Mouse (Mus musculus): ENCODE results near the gene Ncdn. TPM values are rescaled to one million over a fixed set of nuclear protein-coding genes. Genes with fewer than 3 reads are reported as not detected.

Gene Ncdn
- 21.9 and 23.9 TPM in 2 replicates for polyA plus RNA-seq (2014; fragmentation: Nextera tagmentation; extraction: Ambion mirVana)

GRCm38 (mm10) chr4:126753268-126754230, at the start of gene Ncdn, which contains the start of gene AU040320:
Gene Ncdn (minus strand): TSS chr4:126753438.
Gene AU040320 (plus strand): TSS chr4:126753544.
- Histone ChIP-seq H3K9me3 (ENCODE audit: control insufficient read depth, low read depth, low read length) (no peaks in the 10 kb centered on the region), H3K4me3 (ENCODE audit: low read depth, low read length) (peak within 1 kb of the TSS; percentile 91), H3K27me3 (ENCODE audit: control insufficient read depth, insufficient read depth, low read length) (no peaks in the 10 kb centered on the region), H3K36me3 (ENCODE audit: control insufficient read depth, insufficient read depth, low read length) (peaks cover 13% of the 10 kb centered on the region), H3K4me2 (replicated peaks; ENCODE audit: low read depth, low read length) (peak within 1 kb of the TSS; percentile 99), H3K9ac (replicated peaks; ENCODE audit: low read depth, low read length) (peak within 1 kb of the TSS; percentile 59), H3K4me1 (ENCODE audit: control insufficient read depth, insufficient read depth, low read length) (peaks cover 26% of the 10 kb centered on the region), H3K27ac (ENCODE audit: low read length) (peak within 1 kb of the TSS; percentile 95)
- ATAC-seq (ENCODE audit: insufficient number of reproducible peaks, insufficient read depth, low FRiP score, low read depth), result peak; percentile 99
- WGBS, result under 1% methylated on average over 66 of the region's 71 CpGs

- Histone ChIP-seq H3K4me2 (replicated peaks; ENCODE audit: low read depth, low read length) (no peak overlapping the region), H3K9ac (replicated peaks; ENCODE audit: low read depth, low read length) (no peak overlapping the region), H3K9me3 (ENCODE audit: control insufficient read depth, low read depth, low read length) (no peaks in the 10 kb centered on the region), H3K36me3 (ENCODE audit: control insufficient read depth, insufficient read depth, low read length) (no peaks in the 10 kb centered on the region), H3K4me1 (ENCODE audit: control insufficient read depth, insufficient read depth, low read length) (no peaks in the 10 kb centered on the region), H3K27me3 (ENCODE audit: control insufficient read depth, insufficient read depth, low read length) (no peaks in the 10 kb centered on the region), H3K4me3 (ENCODE audit: low read depth, low read length) (no peak overlapping the region), H3K27ac (ENCODE audit: low read length) (no peak overlapping the region)
- no peak for ATAC-seq (ENCODE audit: insufficient number of reproducible peaks, insufficient read depth, low FRiP score, low read depth)
- 96% methylated on average over 8 of the region's 8 CpGs for WGBS
Observed at GRCm38 (mm10) chr4:126802174-126802573, 48.9 kb upstream of the Ncdn start.

GRCm38 (mm10) chr4:126792341-126793102, 39.3 kb upstream of the Ncdn start:
- H3K4me2 ChIP-seq (replicated peaks; ENCODE audit: low read depth, low read length), result no peak overlapping the region
- no peak overlapping the region for H3K27ac ChIP-seq (ENCODE audit: low read length)
- 92% methylated on average over 7 of the region's 7 CpGs for WGBS
- H3K9ac ChIP-seq (replicated peaks; ENCODE audit: low read depth, low read length), result no peak overlapping the region
- peaks cover 11% of the 10 kb centered on the region for H3K36me3 ChIP-seq (ENCODE audit: control insufficient read depth, insufficient read depth, low read length)
- ATAC-seq (ENCODE audit: insufficient number of reproducible peaks, insufficient read depth, low FRiP score, low read depth), result no peak
- H3K4me3 ChIP-seq (ENCODE audit: low read depth, low read length), result no peak overlapping the region
- H3K9me3 ChIP-seq (ENCODE audit: control insufficient read depth, low read depth, low read length), result peaks cover 2% of the 10 kb centered on the region; the same call in 1 of the 2 replicates
- no peaks in the 10 kb centered on the region for H3K4me1 ChIP-seq (ENCODE audit: control insufficient read depth, insufficient read depth, low read length)
- H3K27me3 ChIP-seq (ENCODE audit: control insufficient read depth, insufficient read depth, low read length), result no peaks in the 10 kb centered on the region

DNA sequence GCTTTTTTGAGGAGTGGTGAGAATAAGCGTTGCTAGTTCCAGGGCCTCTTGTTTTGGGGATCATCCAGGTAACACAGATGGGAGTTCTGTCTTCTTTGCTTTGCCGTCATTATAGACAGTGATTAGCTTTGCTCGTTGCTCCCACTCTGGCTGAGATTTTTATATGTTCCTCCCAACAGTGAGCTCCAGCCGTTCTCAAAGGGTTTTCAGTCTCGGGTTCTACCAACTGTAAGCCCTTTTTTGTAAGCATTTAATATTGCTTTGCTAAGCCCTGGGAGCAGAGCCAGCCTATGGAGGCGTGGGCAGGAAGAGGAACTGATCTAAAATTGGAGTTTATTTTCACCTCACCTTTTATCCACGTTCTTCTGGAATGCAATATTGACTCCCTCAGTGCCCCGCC, 29.8 kb upstream of the Ncdn start:
- no peak overlapping the region for H3K27ac ChIP-seq (ENCODE audit: low read length)
- H3K4me3 ChIP-seq (ENCODE audit: low read depth, low read length), result no peak overlapping the region
- 67% methylated on average over 8 of the region's 8 CpGs for WGBS
- H3K36me3 ChIP-seq (ENCODE audit: control insufficient read depth, insufficient read depth, low read length), result no peaks in the 10 kb centered on the region
- H3K9me3 ChIP-seq (ENCODE audit: control insufficient read depth, low read depth, low read length), result no peaks in the 10 kb centered on the region
- 0 out of 2 replicates have a peak, but pooled peaks cover 3% of the 10 kb centered on the region for H3K4me1 ChIP-seq (ENCODE audit: control insufficient read depth, insufficient read depth, low read length)
- no peak for ATAC-seq (ENCODE audit: insufficient number of reproducible peaks, insufficient read depth, low FRiP score, low read depth)
- no peak overlapping the region for H3K4me2 ChIP-seq (replicated peaks; ENCODE audit: low read depth, low read length)
- no peaks in the 10 kb centered on the region for H3K27me3 ChIP-seq (ENCODE audit: control insufficient read depth, insufficient read depth, low read length)
- H3K9ac ChIP-seq (replicated peaks; ENCODE audit: low read depth, low read length), result no peak overlapping the region

DNA sequence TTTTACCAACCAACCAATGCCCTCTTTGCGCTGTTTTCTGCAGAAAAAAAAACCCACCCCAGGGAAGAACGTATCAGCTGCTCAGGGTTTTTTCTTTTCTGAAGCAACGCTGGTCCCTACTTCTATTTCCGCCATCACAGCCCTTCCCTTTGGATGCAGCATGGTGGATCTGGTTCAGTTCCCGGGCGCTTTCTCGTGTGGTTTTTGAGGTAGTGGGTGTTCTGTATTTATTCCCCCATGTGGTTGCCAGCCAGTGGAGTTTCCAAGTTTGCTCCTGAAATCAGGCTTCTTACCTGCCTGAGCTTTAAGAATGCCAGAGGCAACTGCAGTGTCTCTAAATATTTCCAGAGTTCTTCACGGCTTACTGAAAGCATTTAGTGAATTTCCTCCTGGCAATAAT, 29.3 kb upstream of the Ncdn start:
- Histone ChIP-seq H3K27me3 (ENCODE audit: control insufficient read depth, insufficient read depth, low read length) (no peaks in the 10 kb centered on the region), H3K4me2 (replicated peaks; ENCODE audit: low read depth, low read length) (no peak overlapping the region), H3K27ac (ENCODE audit: low read length) (no peak overlapping the region), H3K4me1 (ENCODE audit: control insufficient read depth, insufficient read depth, low read length) (0 out of 2 replicates have a peak, but pooled peaks cover 3% of the 10 kb centered on the region), H3K9me3 (ENCODE audit: control insufficient read depth, low read depth, low read length) (no peaks in the 10 kb centered on the region), H3K36me3 (ENCODE audit: control insufficient read depth, insufficient read depth, low read length) (no peaks in the 10 kb centered on the region), H3K4me3 (ENCODE audit: low read depth, low read length) (no peak overlapping the region), H3K9ac (replicated peaks; ENCODE audit: low read depth, low read length) (no peak overlapping the region)
- no peak for ATAC-seq (ENCODE audit: insufficient number of reproducible peaks, insufficient read depth, low FRiP score, low read depth)
- WGBS, result 88% methylated on average over 8 of the region's 8 CpGs

DNA sequence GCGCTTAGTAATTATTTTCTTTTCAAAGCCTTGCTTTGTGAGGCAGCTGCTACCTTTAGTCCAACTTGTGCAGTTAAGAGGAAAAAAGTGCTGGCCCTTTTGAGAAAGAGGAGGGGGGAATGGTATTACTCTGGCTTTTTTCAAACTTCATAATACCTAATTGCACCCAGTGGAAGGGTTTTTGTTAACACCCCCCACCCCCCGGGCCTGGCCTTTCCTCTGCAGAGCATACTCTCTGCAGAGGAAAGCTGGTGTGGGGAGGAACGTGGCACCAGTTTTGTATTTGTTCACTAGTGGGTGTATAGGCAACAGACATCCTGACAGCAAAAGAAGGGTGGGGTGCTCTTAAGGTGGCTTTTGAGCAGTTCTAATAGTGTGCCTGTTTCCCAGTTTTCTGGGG, 28.6 kb upstream of the Ncdn start:
- no peak for ATAC-seq (ENCODE audit: insufficient number of reproducible peaks, insufficient read depth, low FRiP score, low read depth)
- no peaks in the 10 kb centered on the region for H3K36me3 ChIP-seq (ENCODE audit: control insufficient read depth, insufficient read depth, low read length)
- WGBS, result 59% methylated on average over 3 of the region's 3 CpGs
- H3K27me3 ChIP-seq (ENCODE audit: control insufficient read depth, insufficient read depth, low read length), result no peaks in the 10 kb centered on the region
- no peak overlapping the region for H3K4me2 ChIP-seq (replicated peaks; ENCODE audit: low read depth, low read length)
- no peak overlapping the region for H3K9ac ChIP-seq (replicated peaks; ENCODE audit: low read depth, low read length)
- H3K9me3 ChIP-seq (ENCODE audit: control insufficient read depth, low read depth, low read length), result no peaks in the 10 kb centered on the region
- H3K4me1 ChIP-seq (ENCODE audit: control insufficient read depth, insufficient read depth, low read length), result 0 out of 2 replicates have a peak, but pooled peaks cover 3% of the 10 kb centered on the region
- no peak overlapping the region for H3K4me3 ChIP-seq (ENCODE audit: low read depth, low read length)
- H3K27ac ChIP-seq (ENCODE audit: low read length), result no peak overlapping the region

- Histone ChIP-seq H3K4me3 (ENCODE audit: low read depth, low read length) (no peak overlapping the region), H3K27me3 (ENCODE audit: control insufficient read depth, insufficient read depth, low read length) (no peaks in the 10 kb centered on the region), H3K36me3 (ENCODE audit: control insufficient read depth, insufficient read depth, low read length) (no peaks in the 10 kb centered on the region), H3K27ac (ENCODE audit: low read length) (no peak overlapping the region), H3K4me2 (replicated peaks; ENCODE audit: low read depth, low read length) (no peak overlapping the region), H3K9ac (replicated peaks; ENCODE audit: low read depth, low read length) (no peak overlapping the region), H3K4me1 (ENCODE audit: control insufficient read depth, insufficient read depth, low read length) (0 out of 2 replicates have a peak, but pooled peaks cover 3% of the 10 kb centered on the region), H3K9me3 (ENCODE audit: control insufficient read depth, low read depth, low read length) (no peaks in the 10 kb centered on the region)
- ATAC-seq (ENCODE audit: insufficient number of reproducible peaks, insufficient read depth, low FRiP score, low read depth), result no peak
- WGBS, result 75% methylated on average over 12 of the region's 12 CpGs
Observed at GRCm38 (mm10) chr4:126779826-126780775, 26.9 kb upstream of the Ncdn start.
